Mouse (Mus musculus): ENCODE measurements around the gene Hipk4. TPM values are rescaled to one million over a fixed set of nuclear protein-coding genes. Genes with fewer than 3 reads are reported as not detected.

Hipk4 gene
- polyA plus RNA-seq (2016; fragmentation: Nextera tagmentation; extraction: Ambion mirVana), result 0.60 and 0.97 TPM in 2 replicates

GRCm38 (mm10) chr7:27522967-27523366 is at the start of gene Hipk4:
Gene Hipk4 (plus strand): TSS chr7:27523267.
- Histone ChIP-seq H3K4me3 (replicated peaks) (no peak within 1 kb of the TSS), H3K9ac (replicated peaks) (no peak within 1 kb of the TSS), H3K27me3 (no peaks in the 10 kb centered on the region), H3K9me3 (0 out of 2 replicates have a peak, but pooled peaks cover 6% of the 10 kb centered on the region), H3K4me1 (replicated peaks) (no peaks in the 10 kb centered on the region), H3K4me2 (no peak within 1 kb of the TSS), H3K36me3 (peaks cover 19% of the 10 kb centered on the region), H3K27ac (no peak within 1 kb of the TSS)
- no peak for ATAC-seq (ENCODE audit: insufficient number of reproducible peaks, insufficient read depth, low FRiP score, low TSS enrichment, low read depth)
- WGBS, result 72% methylated on average over 5 of the region's 5 CpGs

- WGBS, result under 1% methylated on average over 34 of the region's 34 CpGs
- Histone ChIP-seq H3K4me3 (replicated peaks) (peak overlapping the region; percentile 72), H3K27ac (peak overlapping the region; percentile 93), H3K9me3 (no peaks in the 10 kb centered on the region), H3K4me1 (replicated peaks) (peaks cover 13% of the 10 kb centered on the region; the same call in 1 of the 2 replicates), H3K4me2 (peak overlapping the region; percentile 63), H3K9ac (replicated peaks) (peak overlapping the region; percentile 57), H3K36me3 (peaks cover 32% of the 10 kb centered on the region), H3K27me3 (no peaks in the 10 kb centered on the region)
- ATAC-seq (ENCODE audit: insufficient number of reproducible peaks, insufficient read depth, low FRiP score, low TSS enrichment, low read depth), result no peak
Measured at GRCm38 (mm10) chr7:27473835-27474489, 49.1 kb upstream of the Hipk4 start.

DNA sequence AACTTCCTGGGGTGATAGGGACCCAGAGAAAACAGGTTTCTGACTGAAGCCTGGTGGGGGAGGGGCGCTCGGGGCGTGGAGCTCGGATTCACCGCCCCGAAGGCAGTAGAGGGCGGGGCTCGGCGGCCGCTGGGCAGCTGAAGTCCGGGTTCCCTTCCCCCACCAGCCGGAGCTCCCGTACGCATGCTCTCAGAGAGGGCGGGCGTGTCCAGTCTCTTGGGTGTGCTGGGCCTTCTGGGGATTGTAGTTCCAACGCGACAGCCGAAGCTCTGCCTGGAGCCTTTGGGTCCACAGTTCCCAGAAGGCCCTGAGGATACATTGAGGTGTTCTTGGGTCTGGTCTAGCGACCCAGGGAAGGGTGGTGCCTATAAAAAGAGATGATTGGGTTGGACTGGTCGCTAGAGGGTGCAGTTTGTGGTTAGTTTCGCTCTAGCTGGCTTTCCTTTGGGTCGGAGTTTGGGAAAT is 48.5 kb upstream of the Hipk4 start:
- H3K4me1 ChIP-seq (replicated peaks), result peaks cover 13% of the 10 kb centered on the region; the same call in 1 of the 2 replicates
- peak; percentile 90 for ATAC-seq (ENCODE audit: insufficient number of reproducible peaks, insufficient read depth, low FRiP score, low TSS enrichment, low read depth)
- peak overlapping the region; percentile 57 for H3K9ac ChIP-seq (replicated peaks)
- under 1% methylated on average over 23 of the region's 23 CpGs for WGBS
- H3K4me2 ChIP-seq, result peak overlapping the region; percentile 63
- H3K36me3 ChIP-seq, result peaks cover 32% of the 10 kb centered on the region
- no peaks in the 10 kb centered on the region for H3K27me3 ChIP-seq
- H3K27ac ChIP-seq, result peak overlapping the region; percentile 93
- H3K9me3 ChIP-seq, result no peaks in the 10 kb centered on the region
- peak overlapping the region; percentile 72 for H3K4me3 ChIP-seq (replicated peaks)

GRCm38 (mm10) chr7:27475596-27475995 is 47.5 kb upstream of the Hipk4 start:
- Histone ChIP-seq H3K27me3 (no peaks in the 10 kb centered on the region), H3K4me2 (peak overlapping the region; percentile 63), H3K36me3 (peaks cover 32% of the 10 kb centered on the region), H3K27ac (no peak overlapping the region), H3K9ac (replicated peaks) (no peak overlapping the region), H3K4me1 (replicated peaks) (peaks cover 15% of the 10 kb centered on the region), H3K9me3 (no peaks in the 10 kb centered on the region), H3K4me3 (replicated peaks) (no peak overlapping the region)
- no peak for ATAC-seq (ENCODE audit: insufficient number of reproducible peaks, insufficient read depth, low FRiP score, low TSS enrichment, low read depth)
- WGBS, result 92% methylated on average over 2 of the region's 2 CpGs

DNA sequence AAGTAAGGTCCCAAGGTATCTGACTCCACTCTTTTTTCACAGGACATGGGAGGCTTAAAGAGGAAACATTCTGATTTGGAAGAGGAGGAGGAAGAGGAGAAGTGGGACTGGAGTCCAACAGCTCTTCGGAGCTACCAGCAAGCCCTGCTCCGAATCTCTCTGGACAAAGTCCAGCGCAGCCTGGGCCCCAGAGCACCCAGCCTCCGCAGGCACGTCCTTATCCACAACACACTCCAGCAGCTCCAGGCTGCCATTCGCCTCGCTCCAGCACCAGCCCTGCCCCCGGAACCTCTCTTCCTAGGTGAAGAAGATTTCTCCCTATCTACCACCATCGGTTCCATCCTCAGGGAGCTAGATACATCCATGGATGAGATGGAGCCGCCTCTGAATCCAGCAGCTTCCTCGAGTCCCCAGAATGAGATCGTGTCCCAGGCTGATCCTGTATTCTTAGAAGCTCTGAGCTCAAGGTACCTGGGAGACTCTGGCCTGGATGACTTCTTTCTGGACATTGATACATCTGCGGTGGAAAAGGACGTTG is 46.9 kb upstream of the Hipk4 start:
- no peak for ATAC-seq (ENCODE audit: insufficient number of reproducible peaks, insufficient read depth, low FRiP score, low TSS enrichment, low read depth)
- H3K9ac ChIP-seq (replicated peaks), result no peak overlapping the region
- no peaks in the 10 kb centered on the region for H3K9me3 ChIP-seq
- WGBS, result 93% methylated on average over 14 of the region's 14 CpGs
- no peak overlapping the region for H3K4me3 ChIP-seq (replicated peaks)
- no peaks in the 10 kb centered on the region for H3K27me3 ChIP-seq
- peaks cover 21% of the 10 kb centered on the region for H3K4me1 ChIP-seq (replicated peaks)
- no peak overlapping the region for H3K27ac ChIP-seq
- H3K4me2 ChIP-seq, result no peak overlapping the region
- peaks cover 32% of the 10 kb centered on the region for H3K36me3 ChIP-seq

GRCm38 (mm10) chr7:27478561-27478960 is 44.5 kb upstream of the Hipk4 start:
- Histone ChIP-seq H3K4me3 (replicated peaks) (no peak overlapping the region), H3K4me1 (replicated peaks) (peaks cover 29% of the 10 kb centered on the region), H3K36me3 (peaks cover 32% of the 10 kb centered on the region), H3K9ac (replicated peaks) (no peak overlapping the region), H3K27me3 (no peaks in the 10 kb centered on the region), H3K9me3 (no peaks in the 10 kb centered on the region), H3K4me2 (no peak overlapping the region), H3K27ac (peak overlapping the region; percentile 41; the same call in 1 of the 2 replicates)
- WGBS, result 87% methylated on average over 7 of the region's 7 CpGs
- ATAC-seq (ENCODE audit: insufficient number of reproducible peaks, insufficient read depth, low FRiP score, low TSS enrichment, low read depth), result no peak

- Histone ChIP-seq H3K9me3 (no peaks in the 10 kb centered on the region), H3K27me3 (no peaks in the 10 kb centered on the region), H3K4me2 (no peak overlapping the region), H3K4me3 (replicated peaks) (no peak overlapping the region), H3K27ac (no peak overlapping the region), H3K36me3 (peaks cover 32% of the 10 kb centered on the region), H3K4me1 (replicated peaks) (peaks cover 29% of the 10 kb centered on the region), H3K9ac (replicated peaks) (no peak overlapping the region)
- no peak for ATAC-seq (ENCODE audit: insufficient number of reproducible peaks, insufficient read depth, low FRiP score, low TSS enrichment, low read depth)
- WGBS, result 64% methylated on average over 1 of the region's 1 CpGs
Measured at GRCm38 (mm10) chr7:27479750-27480149, 43.3 kb upstream of the Hipk4 start.

GRCm38 (mm10) chr7:27480506-27480905 is 42.6 kb upstream of the Hipk4 start:
- Histone ChIP-seq H3K9ac (replicated peaks) (no peak overlapping the region), H3K36me3 (peaks cover 32% of the 10 kb centered on the region), H3K9me3 (no peaks in the 10 kb centered on the region), H3K27me3 (no peaks in the 10 kb centered on the region), H3K27ac (peak overlapping the region; percentile 87), H3K4me1 (replicated peaks) (peaks cover 26% of the 10 kb centered on the region), H3K4me2 (peak overlapping the region; percentile 62; the same call in 1 of the 2 replicates), H3K4me3 (replicated peaks) (no peak overlapping the region)
- WGBS, result 64% methylated on average over 3 of the region's 3 CpGs
- ATAC-seq (ENCODE audit: insufficient number of reproducible peaks, insufficient read depth, low FRiP score, low TSS enrichment, low read depth), result no peak

GRCm38 (mm10) chr7:27480927-27481626 is 42.0 kb upstream of the Hipk4 start:
- Histone ChIP-seq H3K9ac (replicated peaks) (peak overlapping the region; percentile 46), H3K9me3 (no peaks in the 10 kb centered on the region), H3K27me3 (no peaks in the 10 kb centered on the region), H3K36me3 (peaks cover 26% of the 10 kb centered on the region), H3K27ac (peak overlapping the region; percentile 87), H3K4me1 (replicated peaks) (peaks cover 27% of the 10 kb centered on the region), H3K4me2 (peak overlapping the region; percentile 62), H3K4me3 (replicated peaks) (peak overlapping the region; percentile 37)
- ATAC-seq (ENCODE audit: insufficient number of reproducible peaks, insufficient read depth, low FRiP score, low TSS enrichment, low read depth), result no peak
- 15% methylated on average over 11 of the region's 11 CpGs for WGBS

DNA sequence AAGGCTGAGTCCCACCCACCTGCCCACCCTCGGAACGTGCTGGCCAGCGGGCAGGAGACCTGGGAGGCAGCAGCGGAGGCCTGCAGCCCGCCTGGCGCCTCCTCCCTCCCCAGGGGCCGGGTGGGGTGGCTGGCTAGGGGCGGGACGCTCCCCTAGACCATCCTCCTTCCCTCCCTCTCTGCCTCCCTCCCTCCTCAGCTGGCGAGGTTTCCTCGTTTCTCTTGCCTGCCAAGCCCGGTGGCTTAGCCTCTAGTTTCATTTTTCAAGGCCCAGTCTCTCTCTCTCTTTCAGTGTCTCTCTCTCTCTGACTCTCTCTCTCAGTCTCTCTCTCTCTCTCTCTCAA is 41.5 kb upstream of the Hipk4 start:
- H3K27ac ChIP-seq, result peak overlapping the region; percentile 87
- H3K4me1 ChIP-seq (replicated peaks), result peaks cover 27% of the 10 kb centered on the region
- peak overlapping the region; percentile 62 for H3K4me2 ChIP-seq
- peak overlapping the region; percentile 37 for H3K4me3 ChIP-seq (replicated peaks)
- H3K9me3 ChIP-seq, result no peaks in the 10 kb centered on the region
- WGBS, result 0% methylated on average over 10 of the region's 12 CpGs
- ATAC-seq (ENCODE audit: insufficient number of reproducible peaks, insufficient read depth, low FRiP score, low TSS enrichment, low read depth), result peak; percentile 86
- H3K9ac ChIP-seq (replicated peaks), result peak overlapping the region; percentile 46
- H3K36me3 ChIP-seq, result peaks cover 21% of the 10 kb centered on the region
- no peaks in the 10 kb centered on the region for H3K27me3 ChIP-seq

DNA sequence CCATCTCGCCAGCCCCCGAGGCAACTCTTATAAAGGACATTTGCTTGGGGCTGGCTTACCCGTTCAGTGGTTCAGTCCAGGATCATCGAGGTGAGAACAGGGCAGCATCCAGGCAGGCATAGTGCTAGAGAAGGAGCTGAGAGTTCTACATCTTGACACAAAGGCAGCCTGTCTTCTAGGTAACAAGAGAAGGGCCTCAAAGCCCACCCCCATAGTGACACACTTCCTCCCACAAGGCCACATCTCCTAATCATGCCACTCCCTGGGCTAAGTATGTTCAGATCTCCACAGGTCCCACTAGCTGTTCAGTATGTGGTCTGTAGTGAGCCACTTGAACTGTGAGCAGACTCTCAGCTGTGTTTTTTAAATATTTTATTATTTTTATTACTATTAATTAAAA is 39.2 kb upstream of the Hipk4 start:
- no peaks in the 10 kb centered on the region for H3K27me3 ChIP-seq
- no peak overlapping the region for H3K27ac ChIP-seq
- peaks cover 37% of the 10 kb centered on the region for H3K4me1 ChIP-seq (replicated peaks)
- H3K4me3 ChIP-seq (replicated peaks), result no peak overlapping the region
- no peaks in the 10 kb centered on the region for H3K36me3 ChIP-seq
- no peak overlapping the region for H3K9ac ChIP-seq (replicated peaks)
- H3K4me2 ChIP-seq, result no peak overlapping the region
- WGBS, result 88% methylated on average over 4 of the region's 4 CpGs
- ATAC-seq (ENCODE audit: insufficient number of reproducible peaks, insufficient read depth, low FRiP score, low TSS enrichment, low read depth), result no peak
- H3K9me3 ChIP-seq, result no peaks in the 10 kb centered on the region
